Mouse (Mus musculus): Measurements from ENCODE around the gene Slc2a5. TPM values are rescaled to one million over a fixed set of nuclear protein-coding genes. Genes with fewer than 3 reads are reported as not detected.

Gene Slc2a5
- polyA plus RNA-seq, 2 experiments = 0.08 to 0.18 TPM

DNA sequence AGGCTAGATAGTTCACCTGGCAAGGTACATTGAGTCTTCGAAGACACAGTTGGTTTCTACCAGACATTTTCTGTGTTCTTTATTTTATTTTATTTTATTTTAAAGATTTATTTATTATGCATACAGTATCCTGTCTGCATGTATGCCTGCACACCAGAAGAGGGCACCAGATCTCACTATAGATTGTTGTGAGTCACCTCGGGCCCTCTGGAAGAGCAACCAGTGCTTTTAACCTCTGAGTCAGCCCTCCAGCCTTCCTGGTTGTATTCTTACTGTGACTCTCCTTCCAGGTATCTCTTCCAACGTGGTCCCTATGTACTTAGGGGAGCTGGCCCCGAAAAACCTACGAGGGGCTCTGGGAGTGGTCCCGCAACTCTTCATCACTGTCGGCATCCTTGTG is 16.2 kb downstream of the Slc2a5 start:
- Histone ChIP-seq H3K9me3 (ENCODE audit: control insufficient read depth, low read length) (no peaks in the 10 kb centered on the region), H3K9ac (replicated peaks) (no peak overlapping the region), H3K4me3 (ENCODE audit: insufficient read depth in 1 of 2, low read depth in 2 of 2, low read length in 2 of 2) (no peak overlapping the region), H3K27me3 (ENCODE audit: control insufficient read depth, insufficient read depth, low read length) (no peaks in the 10 kb centered on the region), H3K36me3 (replicated peaks; ENCODE audit: control insufficient read depth, insufficient read depth, low read depth) (no peaks in the 10 kb centered on the region), H3K4me1 (replicated peaks; ENCODE audit: control insufficient read depth in 2 of 2, insufficient read depth in 2 of 2, low read length in 1 of 2) (peaks cover 2 to 14% of the 10 kb centered on the region in 2 experiments; a peak in 2 of 4 replicates), H3K4me2 (ENCODE audit: low read depth) (no peak overlapping the region), H3K27ac (no peak overlapping the region)
- no peak for ATAC-seq (ENCODE audit: insufficient read depth)
- WGBS (ENCODE audit: insufficient replicate concordance) = 64% methylated on average over 7 of the region's 7 CpGs
- DNase-seq (ENCODE audit: low read depth in 3 of 3, low spot score in 3 of 3) = no peak
- 0 out of 2 replicates have a peak, but pooled peaks have one; percentile 8 for TF ChIP-seq CTCF (IDR thresholded peaks at IDR 0.05; ENCODE audit: low read depth)
- TF ChIP-seq EP300 (IDR thresholded peaks at IDR 0.05; ENCODE audit: low read depth) = no peak

- no peak for TF ChIP-seq EP300 (IDR thresholded peaks at IDR 0.05; ENCODE audit: low read depth)
- peak; percentile 99 for TF ChIP-seq CTCF (IDR thresholded peaks at IDR 0.05; ENCODE audit: low read depth)
- no peaks in the 10 kb centered on the region for H3K9me3 ChIP-seq (ENCODE audit: control insufficient read depth, low read length)
- no peaks in the 10 kb centered on the region for H3K27me3 ChIP-seq (ENCODE audit: control insufficient read depth, insufficient read depth, low read length)
- H3K4me1 ChIP-seq (replicated peaks; ENCODE audit: control insufficient read depth in 2 of 2, insufficient read depth in 2 of 2, low read length in 1 of 2) = peaks cover 2 to 12% of the 10 kb centered on the region in 2 experiments; a peak in 2 of 4 replicates
- DNase-seq (ENCODE audit: low read depth in 3 of 3, low spot score in 3 of 3) (peak in 2 of 3 experiments; percentile 27 to 34), ATAC-seq (ENCODE audit: insufficient read depth) (peak; percentile 36; the same call in 1 of the 2 replicates)
- WGBS (ENCODE audit: insufficient replicate concordance) = 3% methylated on average over 10 of the region's 10 CpGs
- no peak overlapping the region for H3K9ac ChIP-seq (replicated peaks)
- no peak overlapping the region for H3K27ac ChIP-seq
- H3K4me3 ChIP-seq (ENCODE audit: insufficient read depth in 1 of 2, low read depth in 2 of 2, low read length in 2 of 2) = no peak overlapping the region
- no peak overlapping the region for H3K4me2 ChIP-seq (ENCODE audit: low read depth)
- H3K36me3 ChIP-seq (replicated peaks; ENCODE audit: control insufficient read depth, insufficient read depth, low read depth) = no peaks in the 10 kb centered on the region
These were observed 17.6 kb downstream of the Slc2a5 start for GRCm38 (mm10) chr4:150136693-150137092.

- Histone ChIP-seq H3K4me1 (replicated peaks; ENCODE audit: control insufficient read depth in 2 of 2, insufficient read depth in 2 of 2, low read length in 1 of 2) (peaks cover 2 to 10% of the 10 kb centered on the region in 2 experiments; a peak in 2 of 4 replicates), H3K36me3 (replicated peaks; ENCODE audit: control insufficient read depth, insufficient read depth, low read depth) (no peaks in the 10 kb centered on the region), H3K27ac (no peak overlapping the region), H3K27me3 (ENCODE audit: control insufficient read depth, insufficient read depth, low read length) (no peaks in the 10 kb centered on the region), H3K9ac (replicated peaks) (no peak overlapping the region), H3K4me3 (ENCODE audit: insufficient read depth in 1 of 2, low read depth in 2 of 2, low read length in 2 of 2) (no peak overlapping the region), H3K4me2 (ENCODE audit: low read depth) (peak overlapping the region; percentile 52), H3K9me3 (ENCODE audit: control insufficient read depth, low read length) (no peaks in the 10 kb centered on the region)
- no peak for ATAC-seq (ENCODE audit: insufficient read depth)
- TF ChIP-seq CTCF (IDR thresholded peaks at IDR 0.05; ENCODE audit: low read depth) (no peak), EP300 (IDR thresholded peaks at IDR 0.05; ENCODE audit: low read depth) (no peak)
- 71% methylated on average over 7 of the region's 7 CpGs for WGBS (ENCODE audit: insufficient replicate concordance)
- DNase-seq (ENCODE audit: low read depth in 3 of 3, low spot score in 3 of 3) = no peak
These were observed 18.4 kb downstream of the Slc2a5 start for GRCm38 (mm10) chr4:150137368-150138083.

DNA sequence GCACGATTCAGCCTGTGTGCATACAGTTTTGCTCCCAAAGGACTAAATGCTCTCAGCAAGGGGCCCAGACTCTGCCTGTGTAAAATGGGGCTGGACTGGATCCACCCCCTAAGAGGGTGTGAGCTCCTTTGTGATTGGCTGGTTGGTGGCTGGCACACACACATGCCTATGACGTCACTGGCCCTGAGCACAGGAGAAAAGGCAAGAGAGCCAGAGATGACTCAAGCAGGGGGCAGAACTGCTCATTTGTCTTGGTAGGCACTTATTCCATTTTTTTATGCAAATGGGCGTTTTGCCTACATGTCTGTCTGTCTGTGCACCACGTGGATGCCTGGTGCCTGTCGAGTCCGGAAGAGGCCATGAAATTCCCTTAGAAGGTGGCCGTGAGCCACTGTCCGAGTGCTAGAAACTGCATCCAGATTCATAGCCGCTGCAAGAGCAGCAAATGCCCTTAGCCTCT is 19.0 kb downstream of the Slc2a5 start:
- no peak for TF ChIP-seq EP300 (IDR thresholded peaks at IDR 0.05; ENCODE audit: low read depth)
- TF ChIP-seq CTCF (IDR thresholded peaks at IDR 0.05; ENCODE audit: low read depth) = no peak
- no peak overlapping the region for H3K9ac ChIP-seq (replicated peaks)
- H3K4me2 ChIP-seq (ENCODE audit: low read depth) = peak overlapping the region; percentile 52
- no peaks in the 10 kb centered on the region for H3K36me3 ChIP-seq (replicated peaks; ENCODE audit: control insufficient read depth, insufficient read depth, low read depth)
- DNase-seq (ENCODE audit: low read depth in 3 of 3, low spot score in 3 of 3) (peak; percentile 59 to 77 (median 67)), ATAC-seq (ENCODE audit: insufficient read depth) (peak; percentile 69)
- H3K9me3 ChIP-seq (ENCODE audit: control insufficient read depth, low read length) = no peaks in the 10 kb centered on the region
- no peak overlapping the region for H3K27ac ChIP-seq
- WGBS (ENCODE audit: insufficient replicate concordance) = 19% methylated on average over 9 of the region's 9 CpGs
- H3K4me1 ChIP-seq (replicated peaks; ENCODE audit: control insufficient read depth in 2 of 2, insufficient read depth in 2 of 2, low read length in 1 of 2) = peaks cover 1 to 10% of the 10 kb centered on the region in 2 experiments; a peak in 2 of 4 replicates
- H3K4me3 ChIP-seq (ENCODE audit: insufficient read depth in 1 of 2, low read depth in 2 of 2, low read length in 2 of 2) = peak overlapping the region in 1 of 2 experiments; percentile 19; a peak in 1 of 4 replicates
- H3K27me3 ChIP-seq (ENCODE audit: control insufficient read depth, insufficient read depth, low read length) = no peaks in the 10 kb centered on the region

DNA sequence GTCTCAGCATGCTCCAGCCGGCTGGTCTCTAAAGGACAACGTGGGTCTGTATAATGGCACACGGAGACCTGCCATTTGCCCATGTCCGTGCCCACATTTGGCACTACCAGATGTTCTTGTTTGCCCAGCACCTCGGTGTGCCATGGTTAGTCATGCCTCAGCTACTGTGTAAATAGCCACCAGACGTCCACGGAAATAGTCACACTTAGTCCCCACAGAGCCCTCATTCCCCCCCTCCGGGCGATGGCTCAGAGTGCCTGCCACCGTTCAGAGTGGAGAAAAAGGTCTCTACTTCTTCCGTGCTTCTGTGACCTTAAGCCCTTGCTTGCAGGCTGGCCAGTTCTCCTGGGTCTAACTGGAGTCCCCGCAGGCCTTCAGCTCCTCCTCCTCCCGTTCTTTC is 20.0 kb downstream of the Slc2a5 start:
- DNase-seq (ENCODE audit: low read depth in 3 of 3, low spot score in 3 of 3) = no peak
- H3K9me3 ChIP-seq (ENCODE audit: control insufficient read depth, low read length) = no peaks in the 10 kb centered on the region
- WGBS (ENCODE audit: insufficient replicate concordance) = 67% methylated on average over 13 of the region's 13 CpGs
- no peaks in the 10 kb centered on the region for H3K36me3 ChIP-seq (replicated peaks; ENCODE audit: control insufficient read depth, insufficient read depth, low read depth)
- TF ChIP-seq CTCF (IDR thresholded peaks at IDR 0.05; ENCODE audit: low read depth) (no peak), EP300 (IDR thresholded peaks at IDR 0.05; ENCODE audit: low read depth) (no peak)
- no peaks in the 10 kb centered on the region for H3K27me3 ChIP-seq (ENCODE audit: control insufficient read depth, insufficient read depth, low read length)
- no peak overlapping the region for H3K27ac ChIP-seq
- no peak overlapping the region for H3K4me3 ChIP-seq (ENCODE audit: insufficient read depth in 1 of 2, low read depth in 2 of 2, low read length in 2 of 2)
- ATAC-seq (ENCODE audit: insufficient read depth) = no peak
- no peak overlapping the region for H3K4me2 ChIP-seq (ENCODE audit: low read depth)
- H3K9ac ChIP-seq (replicated peaks) = no peak overlapping the region
- peaks cover 0 to 10% of the 10 kb centered on the region in 2 experiments; a peak in 2 of 4 replicates for H3K4me1 ChIP-seq (replicated peaks; ENCODE audit: control insufficient read depth in 2 of 2, insufficient read depth in 2 of 2, low read length in 1 of 2)

Data from liver, embryonic 14.5 days (tissue).